Mouse (Mus musculus): Measurements from ENCODE around the gene Cldn34c1. TPM values are rescaled to one million over a fixed set of nuclear protein-coding genes. Genes with fewer than 3 reads are reported as not detected.
"Not testable (repeated sequence)": the region's sequence is repeated elsewhere in the genome, so short reads cannot be mapped to it uniquely, and the experiment has no call there.

Cldn34c1 gene
- polyA plus RNA-seq (2012), result not detected in 2 replicates

GRCm38 (mm10) chrX:123103291-123104260 lies at the start of gene Cldn34c1:
Gene Cldn34c1 (plus strand): TSS chrX:123103495.
- TF ChIP-seq GATA1 (IDR thresholded peaks at IDR 0.05; ENCODE audit: low read length), result no peak

DNA sequence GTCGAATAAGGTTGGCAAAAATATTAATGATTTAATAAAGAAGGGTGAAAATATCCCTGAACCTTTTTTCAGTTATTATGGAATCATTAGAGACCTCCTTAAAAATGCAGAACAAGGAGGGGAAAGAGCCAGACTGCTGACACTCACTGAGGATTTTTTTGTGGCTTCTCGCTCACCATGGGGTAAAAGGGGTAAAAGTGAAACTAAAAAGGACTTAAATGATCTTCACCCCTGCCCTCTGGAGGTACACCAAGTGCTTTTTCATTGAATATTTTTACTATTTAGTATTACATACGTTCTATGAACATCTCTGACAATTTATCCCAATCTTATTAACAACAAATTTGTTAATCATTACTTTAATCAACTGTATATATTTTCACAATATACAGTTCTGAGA lies 15.9 kb upstream of the Cldn34c1 start:
- TF ChIP-seq GATA1 (IDR thresholded peaks at IDR 0.05; ENCODE audit: low read length), result no peak

DNA sequence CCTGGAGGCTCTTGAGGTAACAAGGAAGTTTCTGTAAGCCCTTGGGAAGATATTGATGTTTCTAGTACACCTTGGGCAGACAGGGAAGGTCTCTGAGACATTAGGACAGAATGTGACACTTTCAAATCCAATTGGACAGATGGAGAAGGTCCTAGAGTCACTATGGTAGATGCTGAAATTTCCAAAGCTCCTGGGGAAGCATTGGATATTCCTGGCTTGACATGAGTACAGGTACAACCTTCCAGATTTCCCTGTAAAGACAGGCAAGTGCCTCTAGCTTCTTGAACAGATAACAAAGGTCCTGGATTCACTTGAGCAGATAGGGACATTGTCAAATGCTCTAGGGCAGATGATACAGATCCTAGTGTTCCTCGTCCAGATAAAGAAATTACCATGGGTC lies 119.1 kb downstream of the Cldn34c1 start, which contains the start of gene Srsx:
Srsx (minus strand) TSS at position 101 of the 400 bp plus-strand sequence.
- TF ChIP-seq GATA1 (IDR thresholded peaks at IDR 0.05; ENCODE audit: low read length), result not testable (repeated sequence)

Other genes with a start within 250 kb of the Cldn34c1 start
- not detected in 2 replicates for gene Gm17521, start 73.8 kb upstream of the Cldn34c1 start, polyA plus RNA-seq (2012)
- gene Srsx, start 119.0 kb downstream of the Cldn34c1 start, polyA plus RNA-seq (2012), result not detected in 2 replicates
- gene Gm17577, start 143.4 kb downstream of the Cldn34c1 start, polyA plus RNA-seq (2012), result not detected in 2 replicates

Measured in G1E-ER4 (cell line).